Mouse (Mus musculus) intestine, embryonic 15.5 days (tissue): ENCODE results near the gene Fam25c. TPM values are rescaled to one million over a fixed set of nuclear protein-coding genes. Genes with fewer than 3 reads are reported as not detected.
"Not testable (repeated sequence)": the region's sequence is repeated elsewhere in the genome, so short reads cannot be mapped to it uniquely, and the experiment has no call there.

Experiments used
- ATAC-seq: fragments of 200-750 bp; cut with Nextera tagmentation; 2 replicates; pipeline ENCODE4 v1.8.0; 2017; ENCODE audit warnings: moderate TSS enrichment, moderate library complexity
- H3K27ac ChIP-seq: fragments of 300-500 bp; sonication (generic); 2 replicates; pipeline ENCODE4 v1.5.1; 2015; ENCODE audit warnings: mild to moderate bottlenecking, inconsistent platforms
- H3K27me3 ChIP-seq: fragments of 300-500 bp; sonication (generic); replicated peaks from 2 replicates; pipeline ENCODE4 v1.6.1; 2015; ENCODE audit warnings: inconsistent platforms
- H3K36me3 ChIP-seq: fragments of 300-500 bp; sonication (generic); 2 replicates; pipeline ENCODE4 v1.6.1; 2015; ENCODE audit warnings: inconsistent platforms
- H3K4me1 ChIP-seq: fragments of 300-500 bp; sonication (generic); replicated peaks from 2 replicates; pipeline ENCODE4 v1.6.1; 2015; ENCODE audit warnings: inconsistent platforms
- H3K4me2 ChIP-seq: fragments of 300-500 bp; sonication (generic); replicated peaks from 2 replicates; pipeline ENCODE4 v1.6.1; 2015; ENCODE audit warnings: mild to moderate bottlenecking, inconsistent platforms
- H3K4me3 ChIP-seq: fragments of 300-500 bp; sonication (generic); replicated peaks from 2 replicates; pipeline ENCODE4 v1.5.1; 2015; ENCODE audit warnings: inconsistent platforms
- H3K9ac ChIP-seq: fragments of 300-500 bp; sonication (generic); 2 replicates; pipeline ENCODE4 v1.6.1; 2015; ENCODE audit warnings: inconsistent platforms
- H3K9me3 ChIP-seq: fragments of 300-500 bp; sonication (generic); 2 replicates; pipeline ENCODE4 v1.6.1; 2016; ENCODE audit warnings: inconsistent platforms
- WGBS: fragments of 180-500 bp; shearing (Covaris S2); methylation state at CpG from one replicate; pipeline ENCODE4 v1.1.7; 2015; 5-methylcytosine and 5-hydroxymethylcytosine counted together
- polyA plus RNA-seq: library from polyadenylated mRNA; unstranded; fragments of >200 nt; fragmentation: Nextera tagmentation; extraction: Ambion mirVana; gene quantifications from 2 replicates; pipeline ENCODE4 v1.2.1, GENCODE M21; 2015

The Fam25c gene
- polyA plus RNA-seq, 1 experiment from 2014 or later = not detected

- WGBS = 86% methylated on average over 5 of the region's 5 CpGs
- no peaks in the 10 kb centered on the region for H3K36me3 ChIP-seq
- H3K27me3 ChIP-seq = no peaks in the 10 kb centered on the region
- peak overlapping the region; percentile 9; the same call in 1 of the 2 replicates for H3K4me2 ChIP-seq
- no peak for ATAC-seq
- no peaks in the 10 kb centered on the region for H3K9me3 ChIP-seq
- no peak overlapping the region for H3K27ac ChIP-seq
- H3K4me1 ChIP-seq = peaks cover 20% of the 10 kb centered on the region
- no peak overlapping the region for H3K9ac ChIP-seq
- H3K4me3 ChIP-seq = no peak overlapping the region
Measured at GRCm38 (mm10) chr14:34375941-34376340, 20.7 kb upstream of the Fam25c start.

- no peaks in the 10 kb centered on the region for H3K27me3 ChIP-seq
- no peaks in the 10 kb centered on the region for H3K9me3 ChIP-seq
- peak within 1 kb of the TSS; percentile 9; the same call in 1 of the 2 replicates for H3K4me2 ChIP-seq
- peaks cover 20% of the 10 kb centered on the region for H3K4me1 ChIP-seq
- ATAC-seq = no peak
- H3K36me3 ChIP-seq = no peaks in the 10 kb centered on the region
- no peak within 1 kb of the TSS for H3K9ac ChIP-seq
- WGBS = 78% methylated on average over 13 of the region's 13 CpGs
- no peak within 1 kb of the TSS for H3K4me3 ChIP-seq
- H3K27ac ChIP-seq = no peak within 1 kb of the TSS
Measured at GRCm38 (mm10) chr14:34375415-34375904, 20.2 kb upstream of the Fam25c start, which contains the start of gene Mmrn2. Mmrn2 (plus strand) TSS chr14:34375465.

- Histone ChIP-seq H3K4me1 (peaks cover 20% of the 10 kb centered on the region), H3K9ac (no peak within 1 kb of the TSS), H3K4me2 (no peak within 1 kb of the TSS), H3K4me3 (no peak within 1 kb of the TSS), H3K27ac (no peak within 1 kb of the TSS), H3K27me3 (no peaks in the 10 kb centered on the region), H3K9me3 (no peaks in the 10 kb centered on the region), H3K36me3 (no peaks in the 10 kb centered on the region)
- 19% methylated on average over 10 of the region's 10 CpGs for WGBS
- peak; percentile 39; the same call in 1 of the 2 replicates for ATAC-seq
Measured at GRCm38 (mm10) chr14:34374577-34374976, 19.3 kb upstream of the Fam25c start, which contains the start of gene Sncg. Sncg (minus strand) TSS chr14:34374789.

GRCm38 (mm10) chr14:34373581-34373980 is 18.3 kb upstream of the Fam25c start:
- 86% methylated on average over 6 of the region's 6 CpGs for WGBS
- ATAC-seq = no peak
- Histone ChIP-seq H3K27ac (no peak overlapping the region), H3K9me3 (no peaks in the 10 kb centered on the region), H3K4me1 (peaks cover 17% of the 10 kb centered on the region), H3K4me3 (no peak overlapping the region), H3K9ac (no peak overlapping the region), H3K36me3 (no peaks in the 10 kb centered on the region), H3K4me2 (no peak overlapping the region), H3K27me3 (no peaks in the 10 kb centered on the region)

- Histone ChIP-seq H3K4me3 (no peak overlapping the region), H3K4me1 (peaks cover 11% of the 10 kb centered on the region), H3K9ac (no peak overlapping the region), H3K4me2 (no peak overlapping the region), H3K27me3 (no peaks in the 10 kb centered on the region), H3K36me3 (no peaks in the 10 kb centered on the region), H3K9me3 (no peaks in the 10 kb centered on the region), H3K27ac (no peak overlapping the region)
- 86% methylated on average over 6 of the region's 6 CpGs for WGBS
- ATAC-seq = no peak
Measured at GRCm38 (mm10) chr14:34372646-34373045, 17.4 kb upstream of the Fam25c start.

GRCm38 (mm10) chr14:34371763-34372162 is 16.5 kb upstream of the Fam25c start:
- H3K36me3 ChIP-seq = no peaks in the 10 kb centered on the region
- no peak; the same call in 1 of the 2 replicates for ATAC-seq
- no peaks in the 10 kb centered on the region for H3K27me3 ChIP-seq
- H3K4me3 ChIP-seq = no peak overlapping the region
- H3K4me2 ChIP-seq = no peak overlapping the region
- H3K9me3 ChIP-seq = no peaks in the 10 kb centered on the region
- WGBS = 67% methylated on average over 2 of the region's 2 CpGs
- no peak overlapping the region for H3K27ac ChIP-seq
- peaks cover 11% of the 10 kb centered on the region for H3K4me1 ChIP-seq
- no peak overlapping the region for H3K9ac ChIP-seq

GRCm38 (mm10) chr14:34370921-34371320 is 15.7 kb upstream of the Fam25c start:
- Histone ChIP-seq H3K27ac (no peak overlapping the region), H3K9ac (no peak overlapping the region), H3K4me1 (peaks cover 11% of the 10 kb centered on the region), H3K4me2 (no peak overlapping the region), H3K36me3 (no peaks in the 10 kb centered on the region), H3K9me3 (no peaks in the 10 kb centered on the region), H3K4me3 (no peak overlapping the region), H3K27me3 (no peaks in the 10 kb centered on the region)
- ATAC-seq = no peak
- 84% methylated on average over 3 of the region's 3 CpGs for WGBS

- ATAC-seq = no peak
- Histone ChIP-seq H3K9ac (no peak overlapping the region), H3K27ac (no peak overlapping the region), H3K4me2 (no peak overlapping the region), H3K27me3 (no peaks in the 10 kb centered on the region), H3K4me1 (peaks cover 11% of the 10 kb centered on the region), H3K9me3 (no peaks in the 10 kb centered on the region), H3K36me3 (no peaks in the 10 kb centered on the region), H3K4me3 (no peak overlapping the region)
- WGBS = 65% methylated on average over 3 of the region's 3 CpGs
Measured at GRCm38 (mm10) chr14:34370203-34370602, 15.0 kb upstream of the Fam25c start.

GRCm38 (mm10) chr14:34365147-34365507 is 9.9 kb upstream of the Fam25c start:
- 95% methylated on average over 2 of the region's 2 CpGs for WGBS
- Histone ChIP-seq H3K27ac (no peak overlapping the region), H3K4me3 (no peak overlapping the region), H3K36me3 (no peaks in the 10 kb centered on the region), H3K9ac (no peak overlapping the region), H3K4me1 (peaks cover 13% of the 10 kb centered on the region), H3K4me2 (no peak overlapping the region), H3K9me3 (no peaks in the 10 kb centered on the region), H3K27me3 (no peaks in the 10 kb centered on the region)
- no peak for ATAC-seq

GRCm38 (mm10) chr14:34364254-34365146 is 9.3 kb upstream of the Fam25c start:
- H3K36me3 ChIP-seq, H3K27me3 ChIP-seq, H3K27ac ChIP-seq, ATAC-seq, H3K9me3 ChIP-seq: not testable (repeated sequence)
- 86% methylated on average over 15 of the region's 15 CpGs for WGBS
- peak overlapping the region; percentile 37 for H3K4me3 ChIP-seq
- peak overlapping the region; percentile 46; the same call in 1 of the 2 replicates for H3K9ac ChIP-seq
- H3K4me1 ChIP-seq = peaks cover 13% of the 10 kb centered on the region
- peak overlapping the region; percentile 90 for H3K4me2 ChIP-seq

- H3K4me1 ChIP-seq = peaks cover 13% of the 10 kb centered on the region
- whole genome bisulfite sequencing = 7% methylated on average over 32 of the region's 32 CpGs
- no peaks in the 10 kb centered on the region for H3K9me3 ChIP-seq
- peak overlapping the region; percentile 90 for H3K4me2 ChIP-seq
- H3K27ac ChIP-seq = no peak overlapping the region
- no peaks in the 10 kb centered on the region for H3K36me3 ChIP-seq
- peak; percentile 93 for ATAC-seq
- H3K4me3 ChIP-seq = peak overlapping the region; percentile 37
- H3K27me3 ChIP-seq = no peaks in the 10 kb centered on the region
- H3K9ac ChIP-seq = peak overlapping the region; percentile 46
Measured at GRCm38 (mm10) chr14:34363490-34364253, 8.4 kb upstream of the Fam25c start.

- H3K4me2 ChIP-seq = peak overlapping the region; percentile 90
Measured at GRCm38 (mm10) chr14:34362726-34363445, 7.7 kb upstream of the Fam25c start.

More at GRCm38 (mm10) chr14:34362726-34363445, 7.7 kb upstream of the Fam25c start:
- H3K27me3 ChIP-seq = no peaks in the 10 kb centered on the region
- ATAC-seq = peak; percentile 59
- peak overlapping the region; percentile 37 for H3K4me3 ChIP-seq
- no peaks in the 10 kb centered on the region for H3K36me3 ChIP-seq
- WGBS = 35% methylated on average over 18 of the region's 18 CpGs
- H3K9me3 ChIP-seq = no peaks in the 10 kb centered on the region
- no peak overlapping the region for H3K27ac ChIP-seq
- no peak overlapping the region for H3K9ac ChIP-seq
- H3K4me1 ChIP-seq = peaks cover 13% of the 10 kb centered on the region
